Mouse (Mus musculus) skeletal muscle tissue, postnatal 0 days (tissue): Measurements from ENCODE around the gene Nme2. TPM values are rescaled to one million over a fixed set of nuclear protein-coding genes. Genes with fewer than 3 reads are reported as not detected.

Experiments
- polyA plus RNA-seq: library from polyadenylated mRNA; unstranded; fragments of >200 nt; fragmentation: Nextera tagmentation; extraction: Ambion mirVana; gene quantifications from 2 replicates; pipeline ENCODE4 v1.2.1, GENCODE M21; 2015

The Nme2 gene
- polyA plus RNA-seq = 496 and 524 TPM in 2 replicates

DNA sequence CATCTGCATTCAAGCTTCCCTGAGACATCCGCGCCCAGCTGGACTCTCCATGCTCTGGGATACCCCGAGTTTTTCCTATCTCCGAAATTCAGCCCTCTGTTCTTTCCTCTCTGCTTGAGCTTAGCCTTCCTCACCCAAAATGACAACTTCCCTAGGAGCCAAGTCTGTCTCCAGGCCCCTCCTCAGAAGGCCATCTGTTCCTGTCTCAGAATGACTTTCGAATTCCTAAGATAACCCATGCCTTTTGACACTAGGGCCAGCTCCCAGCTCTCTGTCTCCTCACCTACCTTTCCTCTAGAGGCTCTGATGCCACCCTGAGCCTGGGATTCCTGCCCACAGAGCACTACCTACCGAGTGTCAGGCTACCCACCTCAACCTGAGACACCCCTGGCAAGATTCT is at the start of gene Nme2:
Nme2 (minus strand) TSS at position 101 of the 400 bp plus-strand sequence.

DNA sequence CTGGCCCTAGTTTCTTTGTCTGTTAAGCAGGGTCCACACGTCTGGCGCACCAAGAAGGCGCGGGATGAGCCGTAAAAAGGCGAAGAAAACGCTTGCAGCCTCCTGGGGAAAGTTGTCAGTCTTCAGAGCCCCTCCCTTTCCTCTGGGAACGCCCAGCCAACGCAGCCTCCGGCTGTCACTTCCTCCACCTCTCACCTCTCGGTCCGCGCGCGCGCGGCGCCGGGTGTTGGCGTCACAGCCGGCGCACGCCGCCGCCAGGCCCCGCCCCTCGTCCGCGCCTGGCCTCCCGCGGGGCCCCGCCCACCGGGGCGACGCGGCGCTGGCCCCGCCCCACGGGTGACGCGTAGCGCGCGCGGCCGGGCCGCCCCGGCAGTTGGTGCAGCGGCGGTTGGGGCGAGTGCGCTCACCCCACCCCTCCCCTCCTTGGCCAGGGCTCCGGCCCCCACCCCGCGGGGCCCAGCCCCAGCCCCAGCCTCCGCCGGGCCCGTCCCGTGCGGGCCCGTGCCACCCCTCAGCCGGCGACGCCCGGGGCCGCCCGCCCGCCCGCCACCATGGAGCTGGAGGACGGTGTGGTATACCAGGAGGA is 39.8 kb upstream of the Nme2 start, which contains the start of gene Spag9:
Spag9 (plus strand) TSS at position 372 of the 586 bp plus-strand sequence.

DNA sequence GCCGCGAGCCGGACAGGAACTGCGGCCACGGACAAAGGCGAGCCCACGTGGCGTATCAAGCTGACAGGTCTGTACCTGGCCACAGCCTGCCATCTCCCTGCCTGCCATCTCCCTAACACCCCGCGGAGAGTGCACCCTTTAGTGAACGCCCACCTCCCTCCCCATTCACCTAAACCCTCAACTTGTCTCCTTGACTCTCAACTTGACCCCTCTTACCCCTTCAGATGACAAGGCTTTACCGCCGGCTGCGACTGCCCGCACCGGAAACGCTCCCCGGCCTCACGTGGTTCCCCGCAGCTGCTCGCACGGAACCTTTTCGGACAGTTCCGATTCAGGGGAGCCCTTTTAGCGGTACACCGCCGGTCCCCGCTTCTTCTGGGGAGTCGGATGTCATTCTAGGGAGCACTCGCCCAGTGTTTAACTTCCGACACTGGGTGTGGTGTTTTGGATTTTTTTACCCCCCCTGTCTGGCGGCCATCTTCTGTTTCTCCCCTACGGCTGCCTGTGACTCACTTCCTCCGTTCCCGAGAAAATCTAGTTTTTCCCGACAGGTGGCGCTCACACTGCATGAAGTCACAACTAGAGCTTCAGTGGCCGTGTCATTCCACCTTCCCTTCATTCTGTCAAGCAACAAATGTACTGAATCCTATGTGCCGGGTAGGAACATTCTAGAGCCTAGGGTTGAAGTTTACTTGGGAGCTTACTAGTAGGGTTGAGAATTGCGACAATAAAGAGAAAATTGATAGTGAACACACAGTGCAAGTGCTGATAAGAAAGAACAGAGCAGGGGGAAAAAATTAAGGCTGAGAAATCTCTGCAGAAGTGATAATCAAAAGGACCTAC is 12.2 kb upstream of the Nme2 start, which contains the start of the genes Gm20390 and Nme1:
Gm20390 (minus strand) TSS at position 289 of the 843 bp plus-strand sequence.
Nme1 (minus strand) TSS at position 517 of the 843 bp plus-strand sequence.

Other genes with a start within 250 kb of the Nme2 start
- gene Utp18, start 70.5 kb downstream of the Nme2 start, polyA plus RNA-seq = 8.7 and 11.2 TPM in 2 replicates
- gene Mbtd1, start 70.4 kb downstream of the Nme2 start, polyA plus RNA-seq = 9.6 and 11.4 TPM in 2 replicates
- 112 and 135 TPM in 2 replicates for gene Gm20390, start 12.0 kb upstream of the Nme2 start, polyA plus RNA-seq
- gene Nme1, start 12.3 kb upstream of the Nme2 start, polyA plus RNA-seq = 44.3 and 50.9 TPM in 2 replicates
- 44.3 and 50.5 TPM in 2 replicates for gene Spag9, start 39.8 kb upstream of the Nme2 start, polyA plus RNA-seq